Mouse (Mus musculus) bone marrow macrophage, adult 2 months (primary cell): Measurements from ENCODE around the gene Exd1. TPM values are rescaled to one million over a fixed set of nuclear protein-coding genes. Genes with fewer than 3 reads are reported as not detected.

Experiments used
- H3K27ac ChIP-seq: 2 replicates; pipeline ENCODE4 v1.5.1; 2012; ENCODE audit warnings: low read depth, low read length; ENCODE audit not compliant: insufficient read depth
- H3K4me1 ChIP-seq: 2 replicates; pipeline ENCODE4 v1.6.1; 2012; ENCODE audit warnings: low read length; ENCODE audit not compliant: control insufficient read depth, insufficient read depth
- H3K4me3 ChIP-seq: 2 replicates; pipeline ENCODE4 v1.5.1; 2012; ENCODE audit warnings: mild to moderate bottlenecking, low read length, moderate library complexity; ENCODE audit not compliant: insufficient read depth
- CTCF ChIP-seq: IDR thresholded peaks from 2 replicates; pipeline ENCODE4 v1.5.1; 2012; ENCODE audit warnings: low read depth, mild to moderate bottlenecking, low read length, moderate library complexity
- POLR2A ChIP-seq: IDR thresholded peaks from 2 replicates; pipeline ENCODE4 v1.6.1; 2012; ENCODE audit warnings: mild to moderate bottlenecking, low read depth, low read length, borderline replicate concordance
- polyA plus RNA-seq: library from polyadenylated mRNA; stranded (reverse); fragments of >200 nt; gene quantifications from 2 replicates; pipeline ENCODE4 v1.2.4, GENCODE M21; 2012; ENCODE audit not compliant: missing spikeins, insufficient read depth, insufficient read length

Exd1 gene
- polyA plus RNA-seq, 1 experiment, result 0.80 TPM

DNA sequence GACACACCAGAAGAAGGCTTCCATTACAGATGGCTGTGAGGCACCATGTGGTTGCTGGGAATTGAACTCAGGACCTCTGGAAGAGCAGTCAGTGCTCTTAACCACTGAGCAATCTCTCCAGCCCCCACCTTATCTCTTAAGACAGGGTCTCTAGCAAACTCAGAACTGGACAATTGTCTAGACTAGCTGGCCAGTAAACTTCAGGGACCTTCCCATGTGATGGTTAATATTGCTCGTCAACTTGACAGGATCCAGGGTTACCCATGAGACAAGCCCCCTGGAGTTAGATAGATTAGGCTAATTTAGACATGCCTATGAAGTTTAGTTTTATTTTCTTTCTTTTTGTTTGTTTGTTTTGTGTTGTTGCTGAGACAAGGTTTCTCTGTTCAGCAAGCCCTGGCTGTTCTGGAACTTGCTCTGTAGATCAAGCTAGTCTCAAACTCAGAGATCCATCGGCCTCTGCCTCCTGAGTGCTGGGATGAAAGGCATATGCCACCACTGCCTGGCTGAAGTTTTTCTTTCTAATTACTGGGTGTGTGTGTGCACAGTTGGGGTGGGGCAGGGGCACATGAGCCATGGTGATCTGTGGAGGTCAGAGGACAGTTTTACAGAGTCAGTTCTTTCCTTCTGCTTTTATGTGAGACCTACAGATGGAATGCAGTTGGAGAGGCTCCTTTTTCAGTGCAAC lies 46.3 kb downstream of the Exd1 start:
- H3K4me3 ChIP-seq, result no peak overlapping the region
- no peak overlapping the region for H3K27ac ChIP-seq
- no peaks in the 10 kb centered on the region for H3K4me1 ChIP-seq
- TF ChIP-seq CTCF, result no peak
- TF ChIP-seq POLR2A, result no peak

DNA sequence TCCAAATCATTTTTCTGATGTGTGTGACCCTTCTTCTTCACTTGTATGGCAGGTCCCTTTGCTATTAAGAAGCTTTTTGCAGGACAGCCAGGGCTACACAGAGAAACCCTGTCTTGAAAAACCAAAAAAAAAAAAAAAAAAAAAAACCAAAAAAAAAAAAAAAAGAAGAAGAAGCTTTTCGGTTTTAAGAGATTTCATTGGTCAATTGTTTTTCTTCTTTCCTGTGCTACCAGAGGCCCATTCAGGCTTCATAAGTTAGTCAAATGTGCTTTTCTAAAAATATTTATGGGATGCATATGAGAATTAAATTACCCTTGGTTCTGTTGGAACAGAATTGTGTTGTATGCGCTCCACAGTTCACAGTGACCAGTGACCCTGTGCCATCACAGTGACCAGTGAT lies 48.6 kb downstream of the Exd1 start:
- TF ChIP-seq POLR2A (no peak), CTCF (no peak)
- Histone ChIP-seq H3K27ac (no peak overlapping the region), H3K4me3 (no peak overlapping the region), H3K4me1 (no peaks in the 10 kb centered on the region)

DNA sequence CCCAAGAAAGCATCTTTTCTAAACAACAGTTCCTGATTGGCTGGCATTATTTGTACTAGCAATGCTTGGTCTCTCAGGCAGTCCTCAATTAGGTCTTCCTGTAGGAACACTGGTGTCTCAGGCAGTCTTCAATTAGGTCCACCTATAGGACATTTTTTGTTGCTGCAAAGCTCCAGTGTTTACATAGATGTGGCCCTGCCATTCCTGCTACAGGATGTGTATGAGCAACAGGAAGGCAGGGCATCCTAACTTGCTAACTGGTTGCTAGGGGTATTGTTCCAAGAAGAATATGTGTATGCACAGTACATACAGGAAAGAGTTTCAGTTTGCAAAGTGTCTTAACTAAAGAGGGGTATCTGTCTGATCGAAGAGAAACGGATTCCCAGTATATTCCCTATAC lies 51.3 kb downstream of the Exd1 start:
- TF ChIP-seq CTCF (no peak), POLR2A (no peak)
- Histone ChIP-seq H3K4me3 (no peak overlapping the region), H3K4me1 (peaks cover 6% of the 10 kb centered on the region), H3K27ac (no peak overlapping the region)

DNA sequence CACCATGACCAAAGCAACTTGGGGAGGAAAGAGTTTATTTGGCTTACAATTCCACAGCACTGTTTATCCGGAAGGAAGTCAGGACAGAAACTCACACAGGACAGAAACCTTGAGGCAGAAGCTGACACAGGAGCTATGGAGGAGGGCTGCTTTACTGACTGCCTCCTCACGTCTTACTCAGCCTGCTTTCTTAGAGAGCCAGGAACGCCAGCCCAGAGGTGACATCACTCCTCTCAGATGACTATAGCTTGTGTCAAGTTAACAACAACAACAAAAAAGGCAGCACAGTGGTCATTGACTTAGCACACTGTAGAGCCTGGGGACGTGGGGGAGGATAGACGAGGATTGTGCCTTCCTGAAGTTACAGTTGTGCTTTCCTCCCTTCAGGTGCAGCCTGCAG lies 55.5 kb downstream of the Exd1 start:
- H3K27ac ChIP-seq, result no peak overlapping the region
- H3K4me1 ChIP-seq, result peaks cover 6% of the 10 kb centered on the region
- no peak overlapping the region for H3K4me3 ChIP-seq
- no peak for TF ChIP-seq CTCF
- no peak for TF ChIP-seq POLR2A

DNA sequence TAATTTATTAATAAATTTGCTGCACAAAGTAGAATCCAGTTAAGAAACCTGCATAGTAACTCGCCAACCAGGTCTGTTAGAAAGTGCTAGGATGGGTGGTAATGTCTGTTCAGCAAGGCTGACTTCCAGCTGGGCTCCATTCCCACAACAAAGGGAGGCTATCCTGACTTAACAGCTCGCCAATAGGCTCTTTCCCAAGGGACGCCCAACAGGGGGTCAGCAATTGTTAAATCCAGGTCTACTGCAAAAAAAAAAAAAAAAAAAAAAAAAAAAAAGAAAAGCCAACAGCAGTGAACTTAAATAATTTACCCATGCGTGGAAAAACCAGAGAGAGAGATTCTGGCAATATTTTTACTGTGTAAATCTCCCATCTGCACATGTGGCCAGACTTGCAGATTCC lies 60.9 kb downstream of the Exd1 start:
- Histone ChIP-seq H3K4me1 (no peaks in the 10 kb centered on the region; the same call in 1 of the 2 replicates), H3K4me3 (no peak overlapping the region), H3K27ac (no peak overlapping the region)
- TF ChIP-seq POLR2A (no peak), CTCF (no peak)

DNA sequence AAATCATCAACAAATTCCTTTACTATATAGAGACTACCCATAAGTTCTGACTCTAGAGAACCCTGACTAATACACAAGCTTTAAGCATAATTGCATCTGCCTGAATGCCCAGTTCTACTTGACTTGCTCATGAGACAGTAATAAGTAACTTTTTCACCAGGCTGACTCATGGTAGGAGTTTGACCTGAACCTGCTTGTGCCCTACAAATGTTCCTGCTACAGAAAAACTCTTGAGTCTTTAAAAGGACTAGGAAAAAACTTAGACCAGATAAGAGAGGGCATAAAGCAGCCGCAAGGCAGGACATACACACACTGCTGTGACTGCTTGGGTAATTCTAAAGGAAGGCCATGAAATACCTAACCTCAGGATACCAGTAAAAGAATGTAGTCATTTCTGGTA lies 65.1 kb downstream of the Exd1 start:
- Histone ChIP-seq H3K4me1 (peaks cover 2% of the 10 kb centered on the region; the same call in 1 of the 2 replicates), H3K4me3 (no peak overlapping the region), H3K27ac (no peak overlapping the region)
- no peak for TF ChIP-seq CTCF
- no peak for TF ChIP-seq POLR2A

DNA sequence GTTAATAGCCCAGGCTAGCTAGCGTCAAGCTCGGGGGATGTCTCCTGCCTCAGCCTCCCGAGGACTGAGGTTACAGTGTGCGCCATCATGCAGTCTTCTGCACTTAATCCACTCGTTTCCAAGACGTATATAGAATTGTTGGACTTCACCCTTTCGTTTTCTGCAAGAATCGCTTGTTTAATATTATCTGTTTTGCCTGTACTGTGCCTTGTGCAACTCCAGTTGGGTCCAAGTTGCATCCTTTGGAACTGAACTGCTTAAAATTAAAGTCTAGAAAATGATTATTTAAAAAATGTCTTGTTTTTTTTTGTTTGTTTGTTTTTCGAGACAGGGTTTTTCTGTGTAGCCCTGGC lies 69.1 kb downstream of the Exd1 start:
- H3K27ac ChIP-seq, result peak overlapping the region; percentile 97
- TF ChIP-seq POLR2A, result no peak
- peak overlapping the region; percentile 94 for H3K4me3 ChIP-seq

DNA sequence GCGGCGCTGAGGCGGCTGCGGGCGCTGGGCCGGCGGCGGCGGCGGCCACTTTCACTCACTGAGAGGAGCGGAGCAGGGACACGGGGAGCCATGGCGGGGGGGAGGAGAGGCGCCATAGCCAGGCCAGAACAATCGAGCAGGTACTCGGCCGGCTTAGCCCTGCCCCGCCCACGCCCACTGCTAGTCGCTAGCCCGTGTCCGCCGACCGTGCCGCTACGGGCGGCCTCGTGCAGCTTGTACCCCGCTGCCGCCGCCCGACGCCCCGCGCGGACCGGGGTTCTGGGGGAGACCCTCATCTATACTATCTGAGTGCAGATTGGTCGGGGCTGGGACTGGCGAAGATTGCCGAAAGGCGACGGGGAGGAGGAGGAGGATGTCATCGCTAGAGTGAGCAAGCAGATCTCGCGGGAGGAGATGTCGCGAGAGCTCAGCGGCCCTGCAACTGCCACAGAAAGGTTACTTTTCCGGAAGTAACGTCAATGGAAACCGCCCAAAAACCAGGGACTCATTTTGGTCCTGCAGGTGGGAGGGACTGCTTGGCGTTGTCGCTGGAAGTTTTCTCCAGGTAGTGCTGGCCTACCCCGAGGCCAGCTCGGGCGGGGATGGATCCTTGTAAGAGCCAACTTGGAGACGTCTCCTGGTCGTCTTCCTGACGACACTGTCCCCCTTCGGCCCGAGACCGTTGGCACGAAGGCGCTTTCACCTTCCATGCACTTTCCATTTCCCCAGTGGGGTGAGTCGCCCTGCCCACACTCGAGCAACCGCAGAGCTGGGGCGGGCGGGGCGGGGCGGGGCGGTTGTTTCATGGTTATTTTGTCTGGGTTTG lies 69.6 kb downstream of the Exd1 start, which contains the start of gene Ino80:
Gene Ino80, minus strand, starts transcription at position 117 of the 826 bp plus-strand sequence.
- Histone ChIP-seq H3K4me3 (peak within 1 kb of the TSS; percentile 94), H3K27ac (peak within 1 kb of the TSS; percentile 98), H3K4me1 (peaks cover 9% of the 10 kb centered on the region)
- TF ChIP-seq POLR2A, result no peak
- no peak for TF ChIP-seq CTCF

More for the DNA sequence above, 69.1 kb downstream of the Exd1 start:
- H3K4me1 ChIP-seq, result peaks cover 9% of the 10 kb centered on the region

DNA sequence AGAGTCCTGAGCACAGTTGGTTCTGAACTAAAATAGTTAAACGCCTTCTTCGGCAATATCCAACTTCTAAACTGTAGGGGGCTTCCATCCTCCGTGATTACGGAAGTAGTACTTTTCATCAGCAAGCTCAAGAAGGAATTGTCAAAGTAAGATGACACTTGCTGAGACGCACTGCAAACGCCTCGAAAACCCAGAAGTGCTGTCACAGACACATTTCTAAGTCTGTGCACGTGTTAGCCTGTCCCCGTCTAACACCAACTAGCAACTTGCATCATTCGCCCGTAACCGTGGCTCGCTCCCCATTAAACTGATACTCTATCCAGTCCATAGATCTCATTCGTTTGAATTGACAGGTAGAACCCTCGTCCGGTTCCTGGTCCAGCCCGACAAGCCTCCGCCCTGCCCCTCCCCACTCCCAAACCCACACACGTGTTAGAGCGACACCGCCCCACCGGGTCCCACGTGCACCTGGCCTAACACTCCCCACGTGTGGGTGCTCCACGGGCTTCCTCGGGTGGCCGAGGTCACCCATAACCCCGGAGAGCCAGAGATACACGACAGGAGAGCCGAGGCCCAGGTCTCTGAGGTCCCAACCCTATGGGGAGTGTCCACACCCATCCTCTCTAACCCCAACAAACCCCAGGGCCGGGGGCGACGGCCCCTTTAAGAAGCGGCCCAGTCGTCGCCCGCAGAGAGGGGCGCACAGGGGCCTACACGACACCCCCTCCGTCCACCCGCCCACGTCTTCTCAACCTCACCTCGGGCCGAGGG lies 70.6 kb downstream of the Exd1 start:
- peak overlapping the region; percentile 94 for H3K4me3 ChIP-seq
- TF ChIP-seq CTCF (no peak), POLR2A (no peak)
- peak overlapping the region; percentile 98 for H3K27ac ChIP-seq
- H3K4me1 ChIP-seq, result peaks cover 9% of the 10 kb centered on the region

DNA sequence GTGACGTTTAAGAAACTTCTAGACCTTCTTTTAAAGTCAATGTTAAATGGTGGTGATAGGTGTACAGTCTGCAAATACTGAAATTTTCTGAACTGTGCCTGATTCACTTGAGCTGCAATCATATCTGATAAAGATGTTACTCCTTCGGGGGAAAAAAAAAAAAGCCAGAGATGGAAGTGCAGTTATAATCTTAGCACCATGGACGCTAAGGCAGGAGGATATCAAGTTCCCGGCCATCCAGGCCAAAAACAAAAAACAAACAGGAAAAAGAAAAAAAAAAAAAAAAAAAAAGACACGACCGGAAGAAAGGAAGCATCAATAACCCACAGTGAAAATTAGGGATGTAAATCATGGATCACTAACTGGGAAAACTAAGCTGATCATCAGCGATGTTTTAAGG lies 71.3 kb downstream of the Exd1 start:
- TF ChIP-seq POLR2A (no peak), CTCF (no peak)
- peaks cover 9% of the 10 kb centered on the region for H3K4me1 ChIP-seq
- H3K4me3 ChIP-seq, result peak overlapping the region; percentile 94
- H3K27ac ChIP-seq, result peak overlapping the region; percentile 98

Other genes starting within 250 kb of the Exd1 start
- not detected in 2 replicates for gene Dll4, start 221.8 kb downstream of the Exd1 start, polyA plus RNA-seq
- gene Chac1, start 196.4 kb downstream of the Exd1 start, polyA plus RNA-seq, result 0.44 TPM in 1 of 2 replicates, not detected in the other
- 11.5 and 12.9 TPM in 2 replicates for gene Ino80, start 69.9 kb downstream of the Exd1 start, polyA plus RNA-seq
- 84.2 and 90.0 TPM in 2 replicates for gene Chp1, start 70 bp upstream of the Exd1 start, polyA plus RNA-seq
- 45.1 and 50.3 TPM in 2 replicates for gene Nusap1, start 70.7 kb upstream of the Exd1 start, polyA plus RNA-seq
- gene Oip5, start 70.8 kb upstream of the Exd1 start, polyA plus RNA-seq, result 9.9 and 10.1 TPM in 2 replicates
- gene Ndufaf1, start 115.2 kb upstream of the Exd1 start, polyA plus RNA-seq, result 12.3 and 15.4 TPM in 2 replicates
- 22.2 and 30.7 TPM in 2 replicates for gene Rtf1, start 127.4 kb upstream of the Exd1 start, polyA plus RNA-seq
- gene Itpka, start 194.7 kb upstream of the Exd1 start, polyA plus RNA-seq, result 0.31 TPM in 1 of 2 replicates, not detected in the other
- not detected in 2 replicates for gene Ltk, start 212.8 kb upstream of the Exd1 start, polyA plus RNA-seq
- gene Rpap1, start 239.9 kb upstream of the Exd1 start, polyA plus RNA-seq, result 9.7 and 10.6 TPM in 2 replicates